Mouse (Mus musculus): ENCODE results near the gene Scimp. TPM values are rescaled to one million over a fixed set of nuclear protein-coding genes. Genes with fewer than 3 reads are reported as not detected.

Gene Scimp
- polyA plus RNA-seq (2017; shearing (Covaris generic)) = 0.38 TPM

GRCm38 (mm10) chr11:70812365-70812764 lies at the start of gene Scimp:
Gene Scimp (minus strand): TSS chr11:70812586.

DNA sequence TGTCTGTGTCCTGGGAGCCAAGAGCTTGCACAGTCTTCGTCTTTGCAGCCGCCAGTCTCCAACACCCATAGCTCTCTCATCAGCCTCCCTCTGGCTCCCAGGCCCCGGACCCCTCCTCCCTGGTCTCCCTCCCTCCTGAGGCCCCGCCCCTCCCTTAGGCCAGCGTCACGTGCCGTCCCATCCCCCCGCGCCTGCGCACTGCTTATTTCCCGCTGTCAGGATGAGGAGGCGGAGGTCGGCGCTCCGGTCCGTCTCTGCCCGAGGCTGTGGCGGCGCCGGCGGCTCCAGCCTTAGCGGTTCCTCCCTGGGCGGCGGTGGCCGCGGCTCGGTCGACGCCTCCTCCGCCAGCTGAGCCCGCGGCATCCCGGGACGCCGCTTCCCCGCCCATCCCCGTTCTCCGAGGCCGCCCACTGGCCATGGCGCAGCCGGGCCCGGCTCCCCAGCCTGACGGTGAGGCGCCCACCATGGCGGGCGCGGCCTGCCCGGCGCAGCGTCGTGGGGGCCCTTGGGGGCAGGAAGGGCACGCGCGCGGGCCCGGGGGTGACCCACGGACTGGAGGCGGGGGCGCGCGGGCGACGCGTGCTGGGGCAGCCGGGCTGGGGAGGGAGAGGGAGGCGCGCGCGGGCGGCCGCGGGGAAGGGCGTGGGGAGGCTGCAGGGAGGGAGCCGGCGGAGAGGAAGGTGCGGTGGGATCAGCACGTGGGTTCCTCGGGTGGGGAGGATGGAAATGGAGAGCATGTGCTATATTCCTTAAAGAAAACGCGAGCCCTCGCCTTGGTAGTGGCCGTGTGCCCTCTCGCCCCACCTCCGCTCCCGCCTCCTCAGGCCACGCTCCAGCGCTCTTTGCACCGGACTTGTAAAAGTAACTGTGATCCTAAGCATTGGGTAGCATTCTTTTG lies 32.4 kb upstream of the Scimp start, which contains the start of gene Rabep1:
Gene Rabep1 (plus strand): TSS at position 220 of the 898 bp plus-strand sequence.

DNA sequence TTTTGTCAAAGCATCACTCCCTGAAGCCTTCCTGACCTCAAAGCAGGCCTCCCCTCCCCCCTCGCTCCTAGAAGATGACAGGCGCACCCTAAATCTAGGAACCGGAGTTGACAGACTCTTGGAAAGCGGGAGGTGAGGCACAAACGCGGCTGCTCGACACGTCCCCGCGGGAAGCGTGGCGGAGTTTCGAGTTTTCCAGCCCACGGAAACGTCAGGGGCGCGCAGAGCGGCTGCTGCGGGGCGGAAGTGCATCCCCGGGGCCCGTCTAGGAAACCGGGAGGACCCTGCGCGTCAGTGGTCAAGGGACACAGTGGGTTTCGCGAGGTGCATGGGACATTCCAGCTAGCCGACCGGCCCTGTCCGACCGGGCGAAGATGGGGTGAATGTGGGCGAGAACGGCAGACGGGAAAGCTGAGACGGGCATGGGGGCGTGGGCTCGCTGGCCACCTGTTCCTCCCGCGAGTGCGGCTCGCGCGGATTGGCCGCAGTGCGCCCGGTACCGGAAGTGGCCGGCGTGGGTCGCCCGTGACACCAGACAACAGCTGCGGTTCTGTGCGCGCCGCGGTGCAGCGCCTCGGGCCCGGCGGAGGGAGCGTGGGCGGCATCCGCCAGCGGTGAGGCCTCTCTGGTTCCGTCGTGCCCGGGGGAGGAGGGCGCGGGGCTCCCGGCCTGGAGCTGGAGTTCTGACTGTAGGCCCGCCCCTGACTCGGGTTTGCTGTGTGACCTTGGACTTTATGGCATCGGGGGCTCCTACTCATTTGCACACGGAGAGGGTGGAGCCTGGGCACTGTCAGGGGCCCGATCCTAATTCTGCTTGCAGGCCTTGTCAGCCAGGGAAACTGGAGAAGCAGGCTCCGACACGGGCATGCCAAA lies 48.2 kb downstream of the Scimp start, which contains the start of gene Zfp3:
Gene Zfp3 (plus strand): TSS at position 274 of the 873 bp plus-strand sequence.

Other genes starting within 250 kb of the Scimp start
- gene Mink1, start 249.7 kb downstream of the Scimp start, polyA plus RNA-seq (2017; shearing (Covaris generic)) = 17.5 TPM
- 0.30 TPM for gene 4930544D05Rik, start 196.7 kb downstream of the Scimp start, polyA plus RNA-seq (2017; shearing (Covaris generic))
- gene Chrne, start 193.4 kb downstream of the Scimp start, polyA plus RNA-seq (2017; shearing (Covaris generic)) = 1.1 TPM
- gene Gp1ba, start 173.5 kb downstream of the Scimp start, polyA plus RNA-seq (2017; shearing (Covaris generic)) = 0.08 TPM
- 428 TPM for gene Rnf167, start 165.4 kb downstream of the Scimp start, polyA plus RNA-seq (2017; shearing (Covaris generic))
- 168 TPM for gene Slc25a11, start 165.1 kb downstream of the Scimp start, polyA plus RNA-seq (2017; shearing (Covaris generic))
- 5,457 TPM for gene Pfn1, start 157.9 kb downstream of the Scimp start, polyA plus RNA-seq (2017; shearing (Covaris generic))
- 36.6 TPM for gene Eno3, start 155.4 kb downstream of the Scimp start, polyA plus RNA-seq (2017; shearing (Covaris generic))
- 81.0 TPM for gene Spag7, start 143.2 kb downstream of the Scimp start, polyA plus RNA-seq (2017; shearing (Covaris generic))
- 43.3 TPM for gene Camta2, start 124.5 kb downstream of the Scimp start, polyA plus RNA-seq (2017; shearing (Covaris generic))
- gene Inca1, start 112.4 kb downstream of the Scimp start, polyA plus RNA-seq (2017; shearing (Covaris generic)) = 0.66 TPM
- 1.8 TPM for gene Kif1c, start 112.0 kb downstream of the Scimp start, polyA plus RNA-seq (2017; shearing (Covaris generic))
- gene Zfp3, start 48.4 kb downstream of the Scimp start, polyA plus RNA-seq (2017; shearing (Covaris generic)) = 7.6 TPM
- gene Rabep1, start 32.2 kb upstream of the Scimp start, polyA plus RNA-seq (2017; shearing (Covaris generic)) = 46.9 TPM
- gene Nup88, start 157.4 kb upstream of the Scimp start, polyA plus RNA-seq (2017; shearing (Covaris generic)) = 111 TPM
- gene Rpain, start 157.6 kb upstream of the Scimp start, polyA plus RNA-seq (2017; shearing (Covaris generic)) = 96.5 TPM
- 136 TPM for gene C1qbp, start 170.4 kb upstream of the Scimp start, polyA plus RNA-seq (2017; shearing (Covaris generic))
- gene Dhx33, start 191.9 kb upstream of the Scimp start, polyA plus RNA-seq (2017; shearing (Covaris generic)) = 21.9 TPM
- gene Mis12, start 207.0 kb upstream of the Scimp start, polyA plus RNA-seq (2017; shearing (Covaris generic)) = 31.1 TPM
- gene Derl2, start 207.3 kb upstream of the Scimp start, polyA plus RNA-seq (2017; shearing (Covaris generic)) = 78.2 TPM
- 10.3 TPM for gene 6330403K07Rik, start 220.9 kb upstream of the Scimp start, polyA plus RNA-seq (2017; shearing (Covaris generic))

Data from CD4-positive, CD25-positive, alpha-beta regulatory T cell (primary cell).